Mouse (Mus musculus): ENCODE results near the gene 9830107B12Rik. TPM values are rescaled to one million over a fixed set of nuclear protein-coding genes. Genes with fewer than 3 reads are reported as not detected.

9830107B12Rik gene
- 1.4 TPM in 1 of 2 replicates, not detected in the other for total RNA-seq (2017)

- no peak for ATAC-seq (replicated peaks; ENCODE audit: low read depth, poor library complexity, severe bottlenecking)
Measured at GRCm38 (mm10) chr17:48146120-48146519, at the start of gene 9830107B12Rik. Gene 9830107B12Rik, minus strand, starts transcription at chr17:48146268.

GRCm38 (mm10) chr17:48192366-48192765 lies 46.3 kb upstream of the 9830107B12Rik start:
- no peak for ATAC-seq (replicated peaks; ENCODE audit: low read depth, poor library complexity, severe bottlenecking)

GRCm38 (mm10) chr17:48185252-48185651 lies 39.2 kb upstream of the 9830107B12Rik start:
- peak; percentile 52 for ATAC-seq (replicated peaks; ENCODE audit: low read depth, poor library complexity, severe bottlenecking)

GRCm38 (mm10) chr17:48167103-48167502 lies 21.0 kb upstream of the 9830107B12Rik start, which contains the start of gene A530064D06Rik:
Gene A530064D06Rik, minus strand, starts transcription at chr17:48167275.
- peak; percentile 82 for ATAC-seq (replicated peaks; ENCODE audit: low read depth, poor library complexity, severe bottlenecking)

GRCm38 (mm10) chr17:48157382-48158076 lies 11.5 kb upstream of the 9830107B12Rik start:
- no peak for ATAC-seq (replicated peaks; ENCODE audit: low read depth, poor library complexity, severe bottlenecking)

- no peak for ATAC-seq (replicated peaks; ENCODE audit: low read depth, poor library complexity, severe bottlenecking)
Measured at GRCm38 (mm10) chr17:48132810-48133209, 13.3 kb downstream of the 9830107B12Rik start.

- ATAC-seq (replicated peaks; ENCODE audit: low read depth, poor library complexity, severe bottlenecking), result no peak
Measured at GRCm38 (mm10) chr17:48120456-48120855, 25.6 kb downstream of the 9830107B12Rik start.

- ATAC-seq (replicated peaks; ENCODE audit: low read depth, poor library complexity, severe bottlenecking), result peak; percentile 70
Measured at GRCm38 (mm10) chr17:48119656-48120055, 26.4 kb downstream of the 9830107B12Rik start.

- ATAC-seq (replicated peaks; ENCODE audit: low read depth, poor library complexity, severe bottlenecking), result peak; percentile 98
Measured at GRCm38 (mm10) chr17:48118570-48118969, 27.5 kb downstream of the 9830107B12Rik start.

- peak; percentile 86 for ATAC-seq (replicated peaks; ENCODE audit: low read depth, poor library complexity, severe bottlenecking)
Measured at GRCm38 (mm10) chr17:48110547-48111287, 35.4 kb downstream of the 9830107B12Rik start.

GRCm38 (mm10) chr17:48108520-48108919 lies 37.5 kb downstream of the 9830107B12Rik start:
- no peak for ATAC-seq (replicated peaks; ENCODE audit: low read depth, poor library complexity, severe bottlenecking)

- ATAC-seq (replicated peaks; ENCODE audit: low read depth, poor library complexity, severe bottlenecking), result no peak
Measured at GRCm38 (mm10) chr17:48107862-48108261, 38.2 kb downstream of the 9830107B12Rik start.

GRCm38 (mm10) chr17:48107333-48107732 lies 38.7 kb downstream of the 9830107B12Rik start:
- ATAC-seq (replicated peaks; ENCODE audit: low read depth, poor library complexity, severe bottlenecking), result peak; percentile 50; the same call in 1 of the 2 replicates

GRCm38 (mm10) chr17:48100441-48101417 lies 45.3 kb downstream of the 9830107B12Rik start:
- ATAC-seq (replicated peaks; ENCODE audit: low read depth, poor library complexity, severe bottlenecking), result peak; percentile 85

- no peak for ATAC-seq (replicated peaks; ENCODE audit: low read depth, poor library complexity, severe bottlenecking)
Measured at GRCm38 (mm10) chr17:48099312-48099711, 46.8 kb downstream of the 9830107B12Rik start.

GRCm38 (mm10) chr17:48098528-48098890 lies 47.6 kb downstream of the 9830107B12Rik start:
- no peak for ATAC-seq (replicated peaks; ENCODE audit: low read depth, poor library complexity, severe bottlenecking)

- no peak for ATAC-seq (replicated peaks; ENCODE audit: low read depth, poor library complexity, severe bottlenecking)
Measured at GRCm38 (mm10) chr17:48097743-48098527, 48.1 kb downstream of the 9830107B12Rik start.

GRCm38 (mm10) chr17:48097011-48097742 lies 48.9 kb downstream of the 9830107B12Rik start:
- peak; percentile 58 for ATAC-seq (replicated peaks; ENCODE audit: low read depth, poor library complexity, severe bottlenecking)

GRCm38 (mm10) chr17:48096321-48096720 lies 49.7 kb downstream of the 9830107B12Rik start:
- no peak for ATAC-seq (replicated peaks; ENCODE audit: low read depth, poor library complexity, severe bottlenecking)

Measured in common myeloid progenitor, adult 5-6 weeks (primary cell).